Mouse (Mus musculus): ENCODE measurements at regions not wholly inside any gene's neighbourhood (a gene's known extent, or its start where the extent isn't known, plus 50 kb on each side); places are given as distances from the start of the nearest gene placed in this dataset.
"Not testable (repeated sequence)": the region's sequence is repeated elsewhere in the genome, so short reads cannot be mapped to it uniquely, and the experiment has no call there.

DNA sequence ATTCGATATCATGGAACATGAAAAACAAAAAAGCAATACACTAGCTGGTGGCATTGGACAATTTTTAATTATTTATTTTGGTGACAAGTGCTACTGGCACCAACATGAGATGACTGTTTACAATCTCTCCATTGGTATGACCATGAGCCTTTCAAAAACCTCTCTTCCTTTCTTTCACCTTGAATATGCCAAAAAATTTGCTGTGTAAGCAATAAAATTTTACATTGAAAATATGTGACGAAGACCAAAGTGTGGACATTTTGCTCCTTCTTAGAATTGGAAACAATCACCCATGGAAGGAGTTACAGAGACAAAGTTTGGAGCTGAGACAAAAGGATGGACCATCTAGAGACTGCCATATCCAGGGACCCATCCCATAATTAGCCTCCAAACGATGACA is 83.4 kb upstream of the Gm49339 start:
- DNase-seq: not testable (repeated sequence)

GRCm38 (mm10) chr10:51405141-51405540 is 75.3 kb upstream of the Gm49339 start:
- peak; percentile 41 to 48 for DNase-seq

DNA sequence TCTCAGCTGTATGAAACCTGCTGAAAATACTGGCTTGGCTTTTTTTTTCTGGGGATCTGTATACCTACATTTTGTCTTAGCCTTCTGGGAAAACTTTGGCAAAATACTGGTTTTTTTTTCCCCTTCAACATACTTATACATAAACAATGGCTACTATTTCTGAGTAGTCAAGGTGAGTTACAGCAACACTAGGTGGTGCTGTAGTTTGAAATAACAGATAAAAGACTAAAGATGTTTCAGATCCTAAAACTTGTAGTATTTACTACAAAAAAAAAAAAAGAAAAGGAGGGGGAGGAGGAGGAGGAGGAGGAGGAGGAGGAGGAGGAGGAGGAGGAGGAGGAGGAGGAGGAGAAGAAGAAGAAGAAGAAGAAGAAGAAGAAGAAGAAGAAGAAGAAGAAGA is 67.6 kb upstream of the Gm49339 start:
- DNase-seq: no peak

DNA sequence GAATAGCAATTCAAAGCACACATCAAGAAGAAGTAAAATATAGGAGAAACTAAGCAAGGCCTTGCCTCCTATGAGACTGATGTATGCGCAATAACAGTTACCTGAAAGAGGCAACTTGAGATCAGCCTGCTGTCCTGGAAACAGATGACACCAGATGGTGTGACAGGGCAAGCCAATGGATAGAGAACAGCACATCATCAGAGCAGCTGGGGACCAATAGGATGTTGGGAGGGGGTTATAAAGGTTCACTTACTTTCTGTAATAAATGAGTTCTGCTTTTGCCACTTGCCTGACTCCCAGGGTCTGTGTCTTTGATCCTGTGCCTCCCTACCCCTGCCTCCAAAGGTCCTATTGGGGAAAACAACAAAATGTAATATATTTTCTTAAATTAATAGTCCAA is 65.9 kb upstream of the Gm49339 start:
- no peak for DNase-seq

DNA sequence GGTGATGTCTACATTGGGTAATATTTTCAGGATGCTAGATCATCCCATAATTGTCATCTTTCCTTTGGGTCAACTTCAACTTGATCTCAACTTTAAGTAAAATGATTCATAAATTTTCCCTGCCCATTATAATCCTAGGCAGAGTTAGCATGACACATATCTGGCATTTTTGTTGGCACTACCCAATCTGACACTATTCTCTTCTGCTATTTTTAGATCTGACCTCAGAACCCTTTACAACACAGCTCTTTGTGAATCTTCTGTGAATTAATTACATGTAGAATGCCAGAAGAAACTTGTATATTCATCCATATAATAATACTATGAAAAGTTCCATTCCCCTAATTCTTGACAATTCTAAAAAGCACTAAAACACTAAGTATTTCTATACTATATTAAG is 63.7 kb upstream of the Gm49339 start:
- DNase-seq: no peak

DNA sequence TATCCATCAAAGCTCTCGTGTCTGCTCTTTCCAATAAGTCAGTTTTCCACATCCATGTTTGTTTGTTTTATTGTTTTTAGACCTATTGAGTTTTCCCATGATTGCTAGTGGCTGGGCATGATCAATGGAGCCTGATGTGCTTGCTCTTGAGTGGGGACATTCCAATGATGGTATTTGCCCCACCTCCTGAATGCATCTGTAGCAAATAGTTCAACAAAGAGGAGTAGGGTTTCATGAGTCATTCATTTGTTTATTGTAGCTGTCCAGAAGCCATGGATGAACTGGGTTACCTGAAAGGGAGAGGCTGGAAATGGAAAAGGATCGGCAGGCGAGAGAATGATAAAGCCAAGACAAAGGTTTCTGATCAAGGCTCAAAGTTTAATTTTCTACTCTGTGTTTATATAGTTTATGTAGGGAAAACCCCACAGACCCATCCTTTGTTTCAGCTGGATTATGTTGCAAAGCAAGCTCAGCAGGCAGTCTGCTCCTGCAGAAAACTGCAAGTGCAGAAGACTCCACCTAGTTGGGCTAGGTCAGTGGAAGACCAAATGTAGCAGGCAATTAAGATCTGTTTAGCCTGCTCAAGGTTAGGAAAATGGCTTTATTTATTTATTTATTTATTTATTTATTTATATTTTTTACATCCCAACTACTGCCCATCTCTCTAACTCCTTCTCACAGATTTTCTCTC is 63.0 kb upstream of the Gm49339 start:
- no peak for DNase-seq

GRCm38 (mm10) chr10:51418550-51418949 is 61.9 kb upstream of the Gm49339 start:
- DNase-seq: no peak

GRCm38 (mm10) chr10:51422501-51422900 is 57.9 kb upstream of the Gm49339 start:
- DNase-seq: no peak
